Mouse (Mus musculus): Measurements from ENCODE around the gene 1700001K19Rik.

Gene 1700001K19Rik

Small RNA genes lying within 50 kb of the gene (microRNA-seq; reads per million reads assigned to microRNA genes)
- 0 reads per million in 2 experiments for gene Gm27299

Data from adrenal gland (tissue).